Mouse (Mus musculus) gastrocnemius, postnatal 4 days (tissue): ENCODE measurements around the gene Helt. TPM values are rescaled to one million over a fixed set of nuclear protein-coding genes. Genes with fewer than 3 reads are reported as not detected.
A peak's percentile ranks its signal among the peaks of the same experiment; 100 is the strongest.

Experiments used
- DNase-seq, 2 experiments: peaks; one replicate each; pipeline ENCODE4 v3.0.0; 2021 to 2022; ENCODE audit warnings: low spot score in 2 of 2, mixed read lengths in 2 of 2
- long read RNA-seq, 2 experiments: library from polyadenylated mRNA; stranded (forward); transcript quantifications; one replicate each; pipeline ENCODE4 v2.0.0; 2021
- total RNA-seq, 2 experiments: library from RNA; stranded (reverse); gene quantifications; 2 replicates each; pipeline ENCODE4 v1.2.3; 2021

The Helt gene
- not detected for total RNA-seq
- long read RNA-seq, experiment 1: 0 reads
- long read RNA-seq, experiment 2: 0 reads

DNA sequence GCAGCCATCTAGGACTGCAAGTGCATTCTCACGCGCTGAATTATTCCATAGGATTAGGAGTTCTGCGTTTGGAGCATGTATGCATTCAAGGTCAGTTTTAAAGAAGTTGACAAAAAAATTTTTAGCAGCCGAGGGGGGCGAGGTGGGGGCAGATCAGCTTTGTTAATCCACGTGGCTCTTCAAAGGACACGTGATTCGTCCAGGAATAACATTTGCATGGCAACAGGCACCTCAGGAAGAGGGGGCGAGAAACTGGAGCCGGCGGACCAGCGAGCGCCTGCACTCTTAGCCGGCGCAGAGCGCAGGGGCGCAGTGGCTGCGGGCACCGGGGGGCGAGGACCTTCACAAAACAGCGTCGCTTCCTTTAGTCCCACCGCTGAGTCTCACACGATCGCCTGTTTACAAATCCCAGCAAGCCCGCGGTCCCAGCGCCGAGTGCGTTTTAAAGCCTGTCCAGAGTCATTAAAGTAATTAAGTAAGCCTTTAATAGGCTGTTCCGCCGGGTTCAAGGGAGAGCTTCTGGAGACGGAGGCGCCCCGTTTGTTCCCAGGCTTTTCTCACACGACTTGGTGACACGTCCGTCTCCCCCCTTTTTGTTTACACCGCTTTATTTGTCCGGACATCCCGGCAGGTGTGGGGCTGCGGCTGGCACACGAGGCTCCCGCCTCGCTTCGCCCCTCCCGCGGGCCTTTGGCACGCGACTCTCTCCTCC, at the start of gene Helt:
Helt (minus strand) TSS at position 491 of the 712 bp plus-strand sequence.
- no peak for DNase-seq

DNA sequence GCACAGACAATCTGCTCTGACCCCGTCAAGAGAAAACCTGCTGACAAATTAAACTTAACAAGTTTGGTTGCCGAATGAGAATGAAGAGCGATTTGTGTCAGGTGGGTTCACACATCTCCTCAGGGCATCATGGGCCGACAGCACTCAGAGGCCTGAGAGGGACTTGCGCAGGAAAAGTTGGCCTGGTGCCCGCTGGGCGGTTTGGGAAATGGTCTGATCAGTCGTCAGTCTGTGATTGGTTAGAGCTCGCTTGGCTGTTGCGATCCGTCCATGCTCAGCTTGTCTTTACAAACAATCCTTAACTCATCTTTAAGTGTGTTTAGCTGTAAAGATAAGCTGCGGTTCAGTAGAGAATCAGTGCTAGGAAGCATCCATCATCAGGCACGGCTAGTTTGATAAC, 47.8 kb upstream of the Helt start:
- no peak for DNase-seq

- DNase-seq: no peak
Observed at GRCm38 (mm10) chr8:46340381-46341273, 46.2 kb upstream of the Helt start.

DNA sequence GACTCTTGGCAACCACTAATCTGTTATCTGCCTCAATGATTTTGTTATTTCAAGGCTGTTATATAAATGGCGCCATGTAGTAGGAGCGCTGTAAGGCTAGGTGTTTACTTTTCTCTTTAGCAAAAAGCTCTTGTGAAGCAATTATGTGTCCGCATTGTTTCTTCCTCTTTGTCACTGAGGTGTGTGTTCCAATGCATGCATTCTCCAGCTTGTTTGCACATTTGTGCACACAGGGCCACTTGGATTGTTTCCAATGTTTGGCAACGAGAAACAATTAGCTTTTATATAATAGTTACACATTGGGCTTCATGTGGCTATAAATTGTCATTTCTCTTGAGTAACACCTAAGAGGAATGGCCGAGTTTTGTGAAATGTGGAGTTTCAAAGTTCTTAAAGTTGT, 44.8 kb upstream of the Helt start:
- DNase-seq: no peak

GRCm38 (mm10) chr8:46336351-46336750, 41.9 kb upstream of the Helt start:
- no peak for DNase-seq

DNA sequence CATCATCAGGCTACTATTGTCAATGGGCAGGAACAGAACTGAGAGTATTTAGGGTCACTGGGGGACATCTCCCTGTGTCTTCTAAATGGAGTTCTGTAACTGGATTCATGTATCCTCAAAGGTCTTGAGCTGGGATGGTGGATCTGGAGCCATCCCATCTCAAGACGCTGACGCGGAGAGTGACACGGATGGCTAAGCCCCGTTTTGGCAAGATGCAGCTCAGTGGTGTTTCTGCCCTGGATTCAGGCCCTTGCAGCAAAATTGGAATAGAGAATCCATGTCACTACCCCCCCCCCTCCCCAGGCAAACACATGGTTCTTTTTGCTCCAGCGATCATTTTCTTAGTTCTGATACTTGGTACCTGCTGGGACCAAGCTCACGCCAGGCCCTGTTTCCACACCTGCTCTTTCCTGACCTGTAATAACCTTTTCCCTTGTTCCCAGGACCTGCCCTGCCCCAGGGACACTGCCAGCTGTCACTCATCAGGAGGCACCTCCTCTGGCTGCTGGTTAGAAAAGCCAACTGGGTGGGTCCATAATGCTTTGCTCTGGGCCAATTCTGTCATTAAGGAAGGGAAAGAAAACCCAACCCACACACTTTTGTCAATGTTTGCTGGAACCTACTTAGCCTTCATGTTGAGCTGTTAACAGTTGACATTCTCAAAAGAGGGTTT, 38.1 kb upstream of the Helt start:
- DNase-seq: no peak

- no peak for DNase-seq
Observed at GRCm38 (mm10) chr8:46331801-46332200, 37.3 kb upstream of the Helt start.

- no peak for DNase-seq
Observed at GRCm38 (mm10) chr8:46329396-46329795, 34.9 kb upstream of the Helt start.

DNA sequence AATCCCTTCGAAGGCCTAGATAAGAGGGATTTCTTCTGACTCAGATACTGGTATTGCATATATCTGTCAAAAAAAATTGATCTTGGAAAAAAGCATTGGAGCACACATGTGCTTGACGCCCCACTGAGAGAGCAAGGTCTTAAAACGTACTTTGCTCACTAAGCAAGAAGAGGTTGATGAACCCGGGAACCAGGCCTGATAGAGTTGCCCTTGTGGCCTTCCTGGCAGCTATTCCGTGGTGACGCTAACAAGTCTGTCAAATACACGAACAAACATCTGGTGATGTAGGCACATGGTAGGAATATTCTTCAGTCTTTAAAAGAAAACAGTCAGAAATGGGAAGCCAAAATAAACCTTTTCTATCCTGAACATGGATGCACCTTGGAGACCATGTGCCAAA, 32.8 kb upstream of the Helt start:
- no peak for DNase-seq

- no peak for DNase-seq
Observed at GRCm38 (mm10) chr8:46326715-46327114, 32.2 kb upstream of the Helt start.

- DNase-seq: no peak
Observed at GRCm38 (mm10) chr8:46324676-46325075, 30.2 kb upstream of the Helt start.

GRCm38 (mm10) chr8:46323672-46324191, 29.3 kb upstream of the Helt start:
- no peak for DNase-seq

- no peak for DNase-seq
Observed at GRCm38 (mm10) chr8:46322833-46323232, 28.4 kb upstream of the Helt start.

DNA sequence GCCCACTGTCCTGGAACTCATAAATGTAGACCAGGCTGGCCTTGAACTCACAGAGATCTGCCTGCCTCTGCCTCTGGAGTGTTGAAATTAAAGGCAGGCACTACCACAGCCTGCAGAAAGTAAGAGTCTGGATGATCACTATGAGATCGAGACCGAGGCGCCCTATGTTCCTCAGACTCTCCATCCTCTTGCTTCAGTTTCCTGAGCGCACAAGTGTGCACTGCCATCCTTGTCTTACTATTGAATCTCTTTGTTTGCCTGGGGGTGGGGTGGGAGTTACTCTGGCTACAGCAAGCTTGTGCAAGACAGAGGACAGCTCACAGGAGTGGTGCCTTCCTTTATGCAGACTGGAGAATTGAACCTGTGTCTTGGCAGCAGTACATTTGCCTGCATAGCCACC, 27.9 kb upstream of the Helt start:
- no peak for DNase-seq

DNA sequence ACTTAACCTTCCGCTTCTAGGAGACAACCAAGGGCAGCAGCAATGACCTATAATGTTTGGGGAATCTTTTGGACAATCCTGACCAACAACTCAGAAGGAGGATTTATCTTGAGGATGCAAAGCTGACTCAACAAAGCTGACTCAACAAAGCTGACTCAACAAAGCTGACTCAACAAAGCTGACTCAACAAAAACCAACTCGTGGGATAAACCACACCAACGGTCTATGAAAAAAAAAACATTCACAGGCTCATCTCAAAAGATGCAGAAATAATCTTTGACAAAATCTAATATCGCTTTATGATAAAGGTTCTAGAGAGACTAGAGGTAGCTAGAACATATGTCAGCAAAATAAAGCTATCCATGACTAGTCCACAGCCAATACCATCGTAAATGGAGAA, 24.3 kb upstream of the Helt start:
- DNase-seq: no peak

GRCm38 (mm10) chr8:46317161-46317560, 22.7 kb upstream of the Helt start:
- no peak for DNase-seq

- DNase-seq: no peak
Observed at GRCm38 (mm10) chr8:46313798-46314197, 19.3 kb upstream of the Helt start.

- peak; percentile 78 to 79 for DNase-seq
Observed at GRCm38 (mm10) chr8:46311159-46311558, 16.7 kb upstream of the Helt start.

GRCm38 (mm10) chr8:46308189-46308588, 13.7 kb upstream of the Helt start:
- no peak for DNase-seq

- DNase-seq: peak in 1 of 2 experiments; percentile 37
Observed at GRCm38 (mm10) chr8:46305733-46306349, 11.4 kb upstream of the Helt start.

- DNase-seq: no peak
Observed at GRCm38 (mm10) chr8:46302121-46302520, 7.7 kb upstream of the Helt start.
